Mouse (Mus musculus) embryonic facial prominence, embryonic 13.5 days (tissue): ENCODE measurements around the gene Mrln. TPM values are rescaled to one million over a fixed set of nuclear protein-coding genes. Genes with fewer than 3 reads are reported as not detected.
"Not testable (repeated sequence)": the region's sequence is repeated elsewhere in the genome, so short reads cannot be mapped to it uniquely, and the experiment has no call there.

Source experiments
- ATAC-seq: fragments of 200-750 bp; cut with Nextera tagmentation; 2 replicates; pipeline ENCODE4 v1.8.0; 2017; ENCODE audit warnings: low read depth; ENCODE audit not compliant: insufficient number of reproducible peaks, insufficient read depth, low FRiP score, low TSS enrichment
- H3K27ac ChIP-seq: fragments of 300-500 bp; sonication (generic); 2 replicates; pipeline ENCODE4 v1.5.1; 2015; ENCODE audit warnings: moderate library complexity, mild to moderate bottlenecking, inconsistent platforms
- H3K27me3 ChIP-seq: fragments of 300-500 bp; sonication (generic); 2 replicates; pipeline ENCODE4 v1.6.1; 2015; ENCODE audit warnings: mild to moderate bottlenecking, inconsistent platforms
- H3K36me3 ChIP-seq: fragments of 300-500 bp; sonication (generic); 2 replicates; pipeline ENCODE4 v1.6.1; 2015; ENCODE audit warnings: mild to moderate bottlenecking, inconsistent platforms
- H3K4me1 ChIP-seq: fragments of 300-500 bp; sonication (generic); 2 replicates; pipeline ENCODE4 v1.6.1; 2015; ENCODE audit warnings: inconsistent platforms
- H3K4me2 ChIP-seq: fragments of 300-500 bp; sonication (generic); 2 replicates; pipeline ENCODE4 v1.6.1; 2015; ENCODE audit warnings: moderate library complexity, mild to moderate bottlenecking, inconsistent platforms
- H3K4me3 ChIP-seq: fragments of 300-500 bp; sonication (generic); 2 replicates; pipeline ENCODE4 v1.5.1; 2015; ENCODE audit warnings: mild to moderate bottlenecking, inconsistent platforms
- H3K9ac ChIP-seq: fragments of 300-500 bp; sonication (generic); 2 replicates; pipeline ENCODE4 v1.6.1; 2015; ENCODE audit warnings: mild to moderate bottlenecking, inconsistent platforms
- H3K9me3 ChIP-seq: fragments of 300-500 bp; sonication (generic); 2 replicates; pipeline ENCODE4 v1.6.1; 2016; ENCODE audit warnings: inconsistent platforms
- WGBS: fragments of 180-500 bp; shearing (Covaris S2); methylation state at CpG from one replicate; pipeline ENCODE4 v1.1.7; 2015; ENCODE audit warnings: mixed read lengths; 5-methylcytosine and 5-hydroxymethylcytosine counted together
- polyA plus RNA-seq: library from polyadenylated mRNA; unstranded; fragments of >200 nt; fragmentation: Nextera tagmentation; extraction: Ambion mirVana; gene quantifications from 2 replicates; pipeline ENCODE4 v1.2.1, GENCODE M21; 2015

The Mrln gene
- polyA plus RNA-seq, 1 experiment from 2014 or later = 4.4 TPM

DNA sequence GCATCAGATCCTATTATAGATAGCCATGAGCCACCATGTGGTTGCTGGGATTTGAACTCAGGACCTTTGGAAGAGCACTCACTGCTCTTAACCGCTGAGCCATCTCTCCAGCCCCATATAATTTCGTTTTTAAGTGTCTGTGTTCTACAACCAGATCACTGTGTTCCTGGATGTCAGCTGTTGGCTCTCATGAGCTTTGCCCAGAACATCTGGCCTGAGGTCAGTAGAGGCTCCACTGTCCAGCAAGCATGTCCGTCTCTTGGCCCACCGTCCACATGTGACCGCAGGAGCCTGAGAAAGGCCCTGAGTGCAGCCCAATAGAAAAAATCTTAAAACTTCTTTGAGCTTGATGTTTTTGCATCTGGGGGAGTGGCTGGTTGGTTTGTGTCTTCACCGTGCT, 7.8 kb upstream of the Mrln start:
- no peaks in the 10 kb centered on the region for H3K9me3 ChIP-seq
- H3K36me3 ChIP-seq = peaks cover 21% of the 10 kb centered on the region
- H3K27ac ChIP-seq = no peak overlapping the region
- peaks cover 15% of the 10 kb centered on the region for H3K4me1 ChIP-seq
- H3K9ac ChIP-seq = no peak overlapping the region
- no peak overlapping the region for H3K4me2 ChIP-seq
- 88% methylated on average over 6 of the region's 6 CpGs for WGBS
- H3K4me3 ChIP-seq = no peak overlapping the region
- ATAC-seq = no peak
- H3K27me3 ChIP-seq = no peaks in the 10 kb centered on the region

DNA sequence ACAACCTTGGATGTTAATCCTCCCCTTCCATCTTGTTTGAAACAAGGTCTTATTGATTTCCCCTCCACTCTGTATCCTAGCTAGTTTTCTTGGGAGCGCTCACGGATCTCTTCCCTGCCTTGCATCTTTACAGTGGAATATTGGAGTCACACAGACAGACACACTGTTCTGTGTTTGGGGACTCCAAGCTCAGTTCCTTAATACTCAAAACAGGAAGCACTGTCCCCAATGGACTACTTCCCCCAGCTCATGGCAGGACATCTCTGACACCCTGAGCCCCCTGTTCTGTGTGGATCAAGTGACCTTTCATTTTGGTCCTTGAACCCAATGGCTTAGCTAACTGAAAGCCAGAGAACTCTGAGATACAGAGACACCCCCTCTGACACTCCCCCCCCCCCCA, 6.9 kb upstream of the Mrln start:
- Histone ChIP-seq H3K4me1 (peaks cover 15% of the 10 kb centered on the region), H3K36me3 (peaks cover 12% of the 10 kb centered on the region), H3K4me3 (no peak overlapping the region), H3K9me3 (no peaks in the 10 kb centered on the region), H3K9ac (no peak overlapping the region), H3K27me3 (no peaks in the 10 kb centered on the region), H3K4me2 (no peak overlapping the region), H3K27ac (no peak overlapping the region)
- WGBS = 81% methylated on average over 2 of the region's 2 CpGs
- ATAC-seq = no peak

DNA sequence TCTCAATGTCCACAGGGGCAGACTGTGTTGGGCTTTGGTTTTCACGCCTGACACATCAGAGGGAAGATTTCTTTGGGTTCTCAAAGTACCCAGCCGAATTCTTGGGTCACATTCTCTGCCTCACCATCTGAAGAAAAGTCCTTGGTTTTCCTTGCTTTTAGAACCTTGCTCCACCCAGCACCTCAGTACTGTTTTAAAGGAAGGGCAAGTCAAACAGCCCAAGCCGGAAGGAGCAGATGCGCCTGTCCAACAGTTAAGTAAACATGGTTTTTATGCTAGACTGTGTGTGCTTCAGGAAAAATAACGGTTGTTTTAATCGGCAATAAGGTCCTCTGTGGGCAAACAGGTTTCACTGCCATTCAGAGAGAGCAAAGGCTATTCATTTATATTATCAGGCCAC, 6.5 kb upstream of the Mrln start:
- Histone ChIP-seq H3K9me3 (no peaks in the 10 kb centered on the region), H3K27ac (no peak overlapping the region), H3K4me3 (no peak overlapping the region), H3K9ac (no peak overlapping the region), H3K36me3 (peaks cover 9% of the 10 kb centered on the region), H3K4me1 (peaks cover 15% of the 10 kb centered on the region), H3K4me2 (no peak overlapping the region), H3K27me3 (no peaks in the 10 kb centered on the region)
- 78% methylated on average over 6 of the region's 6 CpGs for WGBS
- no peak for ATAC-seq

DNA sequence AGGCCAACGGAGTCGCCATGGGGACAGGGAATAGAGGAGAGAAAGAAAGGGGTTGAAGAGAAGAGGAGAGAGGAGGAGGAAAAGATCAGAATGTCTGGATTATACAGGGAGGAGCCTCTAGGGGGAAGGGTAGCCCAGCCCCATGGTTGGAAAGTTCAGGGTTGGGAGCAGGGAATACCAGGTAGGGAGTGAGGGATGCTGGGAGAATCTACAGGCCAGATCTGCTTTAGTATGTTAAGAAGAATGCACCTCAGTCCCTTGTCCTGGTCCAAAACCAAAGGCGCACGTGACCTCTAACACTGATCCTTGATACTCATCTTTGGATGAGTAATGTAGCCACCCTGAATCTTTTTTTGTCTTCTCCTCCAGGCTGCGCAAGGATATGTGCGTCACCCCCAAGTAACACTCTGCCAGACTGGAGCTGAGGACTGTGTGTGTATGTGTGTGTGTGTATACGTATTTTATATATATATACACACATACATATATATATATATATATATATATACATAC, 5.5 kb upstream of the Mrln start:
- no peak for ATAC-seq

DNA sequence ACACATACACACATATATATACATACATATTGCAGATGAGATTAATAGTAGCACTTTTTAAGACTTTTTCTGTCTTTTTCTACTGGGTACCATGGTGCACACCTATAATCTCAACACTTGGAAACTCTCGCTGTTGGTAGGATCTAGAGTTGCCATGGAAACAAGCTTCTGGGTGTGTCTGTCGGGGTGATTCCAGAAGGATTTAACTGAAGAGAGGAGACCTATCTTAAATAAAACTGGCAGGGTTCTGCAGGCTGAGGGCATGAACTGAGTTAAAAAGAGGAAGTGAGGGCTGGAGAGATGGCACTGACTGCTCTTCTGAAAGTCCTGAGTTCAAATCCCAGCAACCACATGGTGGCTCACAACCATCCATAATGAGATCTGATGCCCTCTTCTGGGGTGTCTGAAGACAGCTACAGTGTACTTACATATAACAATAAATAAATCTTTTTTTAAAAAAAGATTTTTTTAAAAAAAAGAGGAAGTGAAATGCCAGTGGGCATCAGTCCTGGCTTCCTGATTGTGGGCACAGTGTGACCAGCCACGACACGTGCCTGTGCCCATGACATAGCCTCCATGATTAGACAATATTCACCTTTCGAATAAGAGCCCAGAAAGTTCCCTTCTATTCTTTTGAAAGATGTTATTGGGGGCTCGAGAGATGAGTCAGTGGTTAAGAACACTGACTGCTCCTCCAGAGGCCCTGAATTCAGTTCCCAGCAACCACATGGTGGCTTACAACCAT, 4.8 kb upstream of the Mrln start:
- Histone ChIP-seq H3K36me3 (no peaks in the 10 kb centered on the region), H3K4me2 (no peak overlapping the region), H3K4me3 (no peak overlapping the region), H3K4me1 (peaks cover 17% of the 10 kb centered on the region), H3K27ac (no peak overlapping the region), H3K9ac (no peak overlapping the region), H3K9me3 (no peaks in the 10 kb centered on the region), H3K27me3 (no peaks in the 10 kb centered on the region)
- ATAC-seq = no peak
- 88% methylated on average over 6 of the region's 6 CpGs for WGBS

More for the DNA sequence above, 5.5 kb upstream of the Mrln start:
- Histone ChIP-seq H3K4me3 (no peak overlapping the region), H3K27ac (no peak overlapping the region), H3K4me1 (peaks cover 15% of the 10 kb centered on the region), H3K4me2 (no peak overlapping the region), H3K9me3 (no peaks in the 10 kb centered on the region), H3K9ac (no peak overlapping the region), H3K36me3 (no peaks in the 10 kb centered on the region), H3K27me3 (no peaks in the 10 kb centered on the region)
- WGBS = 93% methylated on average over 7 of the region's 7 CpGs

DNA sequence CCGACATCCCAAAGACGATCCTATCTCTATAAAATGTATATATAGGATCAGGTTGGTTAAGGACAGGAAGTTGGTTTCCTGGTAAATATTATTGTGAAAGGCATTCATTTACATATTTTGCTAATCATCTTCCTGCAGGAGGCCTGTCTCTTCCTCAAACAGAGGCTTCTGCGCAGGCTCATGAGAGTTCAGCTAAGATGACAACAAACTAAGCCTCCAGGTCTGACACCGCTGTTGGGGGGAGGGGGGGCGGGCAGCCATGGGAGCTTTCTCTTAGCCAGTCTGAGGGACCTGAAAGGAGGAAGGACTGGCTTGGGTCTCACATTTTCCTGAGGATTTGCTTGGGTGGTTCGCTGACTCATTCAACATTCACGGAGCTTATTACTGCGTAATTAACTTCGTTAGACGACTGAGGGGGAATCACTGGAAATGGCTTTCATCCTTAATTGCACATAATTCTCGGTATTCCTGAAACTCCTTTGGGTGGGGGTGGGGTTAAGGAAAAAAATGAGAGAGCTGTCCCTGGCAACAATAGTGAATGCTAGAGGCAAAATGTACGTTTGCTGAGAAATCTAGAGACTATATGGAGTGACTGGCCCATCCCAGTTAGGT, 3.5 kb upstream of the Mrln start:
- Histone ChIP-seq H3K36me3 (no peaks in the 10 kb centered on the region), H3K9ac (no peak overlapping the region), H3K4me1 (peaks cover 14% of the 10 kb centered on the region), H3K4me2 (no peak overlapping the region), H3K27me3 (no peaks in the 10 kb centered on the region), H3K4me3 (no peak overlapping the region), H3K27ac (no peak overlapping the region), H3K9me3 (no peaks in the 10 kb centered on the region)
- no peak for ATAC-seq
- 35% methylated on average over 12 of the region's 12 CpGs for WGBS

DNA sequence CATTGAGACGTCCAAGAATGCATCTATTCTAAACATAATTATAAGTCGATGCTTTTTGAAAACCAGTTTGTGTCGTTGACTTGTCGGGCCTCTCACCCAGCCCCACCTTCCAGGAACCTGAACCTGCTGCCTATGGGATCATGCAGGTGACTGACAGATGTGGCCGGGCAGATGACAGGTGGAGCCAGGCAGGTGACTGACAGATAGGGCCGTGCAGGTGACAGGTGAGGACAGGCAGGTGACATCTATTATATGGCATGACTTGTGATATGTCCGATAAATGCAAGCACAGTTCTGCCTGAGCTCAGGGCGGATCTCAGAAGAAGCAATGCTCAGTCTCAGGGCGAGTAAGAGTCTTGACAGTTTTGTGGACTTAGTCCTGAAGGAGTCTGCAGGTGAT, 6.8 kb downstream of the Mrln start:
- ATAC-seq = no peak
- H3K4me1 ChIP-seq = no peaks in the 10 kb centered on the region
- WGBS = 76% methylated on average over 9 of the region's 9 CpGs

DNA sequence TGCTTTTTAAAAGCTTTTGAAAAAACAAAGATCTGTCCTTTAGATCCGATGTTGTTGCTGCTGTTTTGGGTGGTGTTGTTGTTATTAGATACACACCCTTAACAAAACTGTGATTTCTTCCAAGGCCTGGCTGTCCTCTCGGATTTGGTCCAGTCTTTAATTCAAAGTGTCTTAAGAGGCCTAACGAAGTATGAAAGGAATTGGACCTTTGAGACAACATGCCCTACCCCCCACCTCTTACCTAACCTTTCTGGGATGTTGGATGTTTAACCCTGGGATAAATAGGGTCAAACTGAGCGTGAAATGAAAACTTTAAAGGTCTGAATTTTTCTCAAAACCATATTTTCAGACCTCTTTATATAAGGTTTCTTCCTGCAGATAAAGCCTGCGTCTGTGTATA, 16.5 kb downstream of the Mrln start:
- H3K27ac ChIP-seq = no peak overlapping the region
- no peaks in the 10 kb centered on the region for H3K36me3 ChIP-seq
- no peak for ATAC-seq
- WGBS = 63% methylated on average over 5 of the region's 5 CpGs
- H3K9ac ChIP-seq = no peak overlapping the region
- H3K4me2 ChIP-seq = no peak overlapping the region
- H3K9me3 ChIP-seq = no peaks in the 10 kb centered on the region
- H3K27me3 ChIP-seq = no peaks in the 10 kb centered on the region
- no peaks in the 10 kb centered on the region for H3K4me1 ChIP-seq
- H3K4me3 ChIP-seq = no peak overlapping the region

More for the DNA sequence above, 6.8 kb downstream of the Mrln start:
- no peaks in the 10 kb centered on the region for H3K36me3 ChIP-seq
- no peaks in the 10 kb centered on the region for H3K27me3 ChIP-seq
- H3K4me3 ChIP-seq = no peak overlapping the region
- H3K27ac ChIP-seq = no peak overlapping the region
- H3K9ac ChIP-seq = no peak overlapping the region
- H3K9me3 ChIP-seq = no peaks in the 10 kb centered on the region
- H3K4me2 ChIP-seq = no peak overlapping the region

DNA sequence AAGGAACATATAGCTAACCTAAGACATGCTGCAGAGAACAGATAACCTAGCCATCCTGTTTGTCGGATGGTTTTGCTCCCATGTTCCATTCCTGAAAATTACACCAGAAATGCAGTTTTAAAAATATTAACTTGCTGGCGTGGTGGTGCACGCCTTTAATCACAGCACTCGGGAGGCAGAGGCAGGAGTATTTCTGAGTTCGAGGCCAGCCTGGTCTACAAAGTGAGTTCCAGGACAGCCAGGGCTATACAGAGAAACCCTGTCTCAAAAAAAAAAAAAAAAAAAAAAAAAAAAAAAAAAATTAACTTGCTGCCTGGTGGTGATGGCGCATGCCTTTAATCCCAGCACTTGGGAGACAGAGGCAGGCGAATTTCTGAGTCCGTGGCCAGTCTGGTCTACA, 17.8 kb downstream of the Mrln start:
- H3K4me3 ChIP-seq, H3K9ac ChIP-seq, H3K9me3 ChIP-seq, H3K4me1 ChIP-seq, ATAC-seq, H3K4me2 ChIP-seq, H3K27me3 ChIP-seq, H3K27ac ChIP-seq, H3K36me3 ChIP-seq: not testable (repeated sequence)
- WGBS = 92% methylated on average over 8 of the region's 8 CpGs

DNA sequence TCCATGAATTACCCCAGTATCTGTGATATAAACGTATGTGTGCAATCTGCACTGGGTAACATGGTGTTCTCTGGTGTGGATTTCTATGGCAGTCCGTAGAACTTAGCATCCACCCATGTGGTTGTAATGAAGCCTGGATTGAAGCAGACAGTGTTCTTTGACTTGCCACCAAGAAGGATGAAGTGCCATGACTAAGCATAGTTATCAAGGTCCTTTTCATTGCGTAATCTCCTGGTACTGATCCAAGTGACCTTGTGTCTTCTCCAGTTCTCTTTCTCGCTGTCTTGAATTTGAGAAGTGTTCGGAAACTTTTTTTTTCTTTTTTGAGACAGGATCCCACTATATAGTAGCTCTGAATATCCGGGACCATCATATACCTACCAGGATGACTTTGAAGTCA, 20.1 kb downstream of the Mrln start:
- Histone ChIP-seq H3K27me3 (no peaks in the 10 kb centered on the region), H3K4me1 (no peaks in the 10 kb centered on the region), H3K4me2 (no peak overlapping the region), H3K27ac (no peak overlapping the region), H3K4me3 (no peak overlapping the region), H3K36me3 (no peaks in the 10 kb centered on the region), H3K9ac (no peak overlapping the region), H3K9me3 (no peaks in the 10 kb centered on the region)
- ATAC-seq = no peak
- WGBS = 79% methylated on average over 6 of the region's 6 CpGs

DNA sequence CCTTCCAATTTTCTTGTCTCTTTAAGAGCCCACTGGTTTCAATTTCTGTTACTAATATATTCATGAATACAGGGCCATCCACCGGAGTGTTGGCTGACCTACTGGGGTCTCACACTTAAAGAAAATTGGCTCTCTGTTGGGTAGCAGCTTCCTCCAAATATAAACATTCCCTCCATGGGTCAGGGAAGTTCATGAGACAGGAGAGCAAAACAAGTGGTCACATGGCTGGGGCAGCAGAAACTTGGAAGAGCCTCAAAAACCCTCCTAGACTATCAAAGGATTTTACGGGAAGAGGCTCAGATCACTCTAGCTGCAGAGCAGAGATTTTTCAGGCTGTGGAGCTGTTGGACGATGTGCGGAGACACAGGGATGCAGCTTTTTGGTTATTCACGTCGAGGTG, 21.3 kb downstream of the Mrln start:
- no peaks in the 10 kb centered on the region for H3K4me1 ChIP-seq
- no peaks in the 10 kb centered on the region for H3K27me3 ChIP-seq
- no peak overlapping the region for H3K9ac ChIP-seq
- ATAC-seq = no peak
- H3K4me3 ChIP-seq = no peak overlapping the region
- 78% methylated on average over 6 of the region's 6 CpGs for WGBS
- no peak overlapping the region for H3K27ac ChIP-seq
- H3K9me3 ChIP-seq = no peaks in the 10 kb centered on the region
- no peaks in the 10 kb centered on the region for H3K36me3 ChIP-seq
- H3K4me2 ChIP-seq = no peak overlapping the region

DNA sequence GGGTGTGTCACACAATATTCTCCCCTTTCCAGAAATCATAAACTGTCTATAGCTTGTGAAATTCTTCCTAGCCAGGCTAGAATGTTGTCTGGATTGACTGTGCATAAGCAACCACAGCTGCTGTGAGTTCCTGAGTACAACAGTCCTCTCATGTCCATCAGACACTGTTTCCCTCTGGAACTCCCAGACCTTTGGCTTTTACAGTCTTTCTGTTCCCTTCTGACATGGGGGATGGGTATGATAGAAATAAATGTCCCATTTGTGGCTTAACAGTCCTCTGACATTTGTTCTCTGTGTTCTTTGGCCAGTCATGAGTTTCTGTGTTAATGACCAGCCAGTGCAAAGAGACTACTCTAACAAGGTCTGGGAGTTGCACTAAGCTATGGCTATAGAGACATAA, 22.1 kb downstream of the Mrln start:
- Histone ChIP-seq H3K4me2 (no peak overlapping the region), H3K4me3 (no peak overlapping the region), H3K9ac (no peak overlapping the region), H3K4me1 (no peaks in the 10 kb centered on the region), H3K9me3 (no peaks in the 10 kb centered on the region), H3K27me3 (no peaks in the 10 kb centered on the region), H3K27ac (no peak overlapping the region), H3K36me3 (no peaks in the 10 kb centered on the region)
- no peak for ATAC-seq
